Mouse (Mus musculus): ENCODE measurements at regions not wholly inside any gene's neighbourhood (a gene's known extent, or its start where the extent isn't known, plus 50 kb on each side); places are given as distances from the start of the nearest gene placed in this dataset.

- TF ChIP-seq CTCF (IDR thresholded peaks at IDR 0.05; ENCODE audit: low read depth) = no peak
- no peak for TF ChIP-seq EP300 (optimal IDR thresholded peaks at IDR 0.05)
Observed at GRCm38 (mm10) chr2:22024438-22024837, 202.9 kb upstream of the Myo3a start.

Data from stomach, postnatal 0 days (tissue).